Mouse (Mus musculus) urinary bladder, postnatal 4 days (tissue): Measurements from ENCODE around the gene Ntrk3.

Experiments
- DNase-seq, 2 experiments: peaks; one replicate each; pipeline ENCODE4 v3.0.0; 2021 to 2022; ENCODE audit warnings: low spot score in 2 of 2

The Ntrk3 gene

GRCm38 (mm10) chr7:78443373-78444036 lies 294.3 kb downstream of the Ntrk3 start:
- no peak for DNase-seq

DNA sequence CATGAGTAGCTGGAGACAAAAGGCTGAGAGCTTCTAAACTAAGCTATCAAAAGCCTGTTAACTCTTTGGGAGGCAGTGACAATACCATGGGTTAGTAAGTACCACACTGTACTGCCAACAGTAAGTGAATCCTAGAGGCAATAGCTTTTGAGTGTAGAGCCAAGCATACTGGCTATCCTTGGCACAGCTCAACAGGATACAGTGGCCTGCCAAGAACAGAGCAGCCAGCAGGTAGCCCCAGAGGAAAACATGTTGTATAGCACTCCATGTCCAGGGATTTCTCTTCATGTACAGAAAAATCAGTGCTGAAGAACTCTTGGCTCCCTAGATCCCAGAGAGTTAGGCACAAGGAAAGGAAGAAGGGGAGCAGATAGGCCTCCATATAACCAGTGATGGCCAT lies 296.1 kb downstream of the Ntrk3 start:
- no peak for DNase-seq

GRCm38 (mm10) chr7:78440896-78441295 lies 296.9 kb downstream of the Ntrk3 start:
- DNase-seq, result no peak

GRCm38 (mm10) chr7:78440476-78440875 lies 297.3 kb downstream of the Ntrk3 start:
- DNase-seq, result no peak

DNA sequence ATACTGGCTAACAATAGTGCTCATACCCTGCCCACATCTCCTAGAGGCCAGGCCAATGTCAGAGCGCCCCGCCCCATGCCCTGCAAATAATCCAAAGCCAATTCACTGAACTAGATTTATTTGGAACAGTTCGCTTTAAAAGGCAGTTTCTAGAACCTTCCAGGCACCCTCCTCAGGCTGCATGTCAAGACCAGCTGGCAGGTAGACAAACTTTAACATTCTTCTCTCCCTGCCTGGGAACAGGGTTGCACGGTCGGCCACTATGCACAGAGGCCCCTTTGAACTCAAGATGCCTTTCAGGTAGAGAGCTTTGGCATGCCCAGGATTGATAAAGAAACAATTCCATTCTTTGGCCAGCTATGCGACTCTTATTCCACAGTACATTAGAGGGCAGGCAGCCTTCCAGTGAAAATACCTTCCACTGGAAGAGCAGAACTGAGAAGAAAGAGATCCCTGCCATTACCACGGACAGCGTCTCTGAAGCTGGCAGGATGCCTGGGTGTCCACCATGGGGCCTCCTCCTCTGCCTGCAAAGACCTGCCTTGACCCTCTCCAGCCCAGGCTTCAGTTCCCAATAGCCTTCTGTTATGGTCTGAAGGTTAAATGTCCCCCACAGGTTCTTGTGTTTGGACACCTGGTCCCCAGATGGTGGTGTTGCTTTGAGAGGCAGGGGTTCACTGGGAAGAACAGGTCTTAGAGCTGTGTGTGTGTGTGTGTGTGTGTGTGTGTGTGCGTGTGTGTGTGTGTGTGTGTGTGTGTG lies 298.3 kb downstream of the Ntrk3 start:
- DNase-seq, result no peak

GRCm38 (mm10) chr7:78433617-78434144 lies 304.1 kb downstream of the Ntrk3 start:
- no peak for DNase-seq

GRCm38 (mm10) chr7:78431611-78432010 lies 306.2 kb downstream of the Ntrk3 start:
- no peak for DNase-seq

GRCm38 (mm10) chr7:78412172-78412571 lies 325.6 kb downstream of the Ntrk3 start:
- no peak for DNase-seq

DNA sequence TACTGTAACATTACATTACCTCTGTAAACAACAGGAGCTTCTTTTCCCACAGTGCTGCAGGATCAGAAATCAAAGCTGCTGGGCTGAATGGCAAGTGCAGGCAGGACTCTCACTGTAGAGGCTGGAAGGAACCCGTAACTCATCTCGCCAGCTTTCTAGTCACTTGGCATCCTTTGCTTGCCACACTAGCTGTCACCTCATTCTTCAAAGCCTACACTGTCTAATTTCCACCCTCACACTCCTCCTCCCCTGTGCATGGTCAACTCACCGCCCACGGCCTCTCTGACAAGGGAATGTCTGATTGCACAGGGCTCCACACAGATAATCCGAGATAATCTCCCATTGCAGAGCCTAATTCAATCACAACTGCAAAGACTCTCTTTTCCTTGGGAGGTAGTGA lies 327.8 kb downstream of the Ntrk3 start:
- DNase-seq, result no peak

DNA sequence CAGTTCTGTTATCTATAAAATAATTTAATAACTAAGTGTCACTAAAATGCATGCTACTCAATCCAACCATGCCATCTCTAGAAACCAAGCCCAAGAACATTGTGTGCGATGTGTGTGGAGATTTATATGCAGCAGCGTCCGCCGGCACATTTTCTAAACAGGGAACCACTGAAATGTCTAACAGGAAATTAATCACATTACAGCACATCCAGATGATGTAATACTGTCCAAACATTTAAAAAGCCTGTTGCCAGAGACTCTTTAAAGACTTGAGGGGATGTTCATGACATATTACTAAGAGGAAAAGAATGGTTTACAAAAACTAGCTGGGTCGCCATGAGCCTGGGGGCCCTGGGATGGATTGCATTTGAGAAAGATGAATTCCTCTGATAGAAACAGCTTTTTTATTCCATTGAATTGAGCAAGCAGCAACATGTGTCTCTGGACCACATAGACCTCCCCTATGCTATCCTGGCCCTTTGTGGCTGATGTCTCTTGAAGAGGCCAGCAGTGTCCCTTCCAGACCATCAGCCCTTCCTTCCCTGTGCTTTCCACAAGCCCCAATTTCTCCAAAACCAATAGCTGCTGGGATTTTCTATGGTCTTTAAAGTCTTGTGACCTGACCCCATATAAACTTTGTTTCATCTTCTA lies 331.0 kb downstream of the Ntrk3 start:
- no peak for DNase-seq

GRCm38 (mm10) chr7:78404481-78404880 lies 333.3 kb downstream of the Ntrk3 start:
- DNase-seq, result no peak

- DNase-seq, result no peak
Observed at GRCm38 (mm10) chr7:78402495-78402894, 335.3 kb downstream of the Ntrk3 start.

DNA sequence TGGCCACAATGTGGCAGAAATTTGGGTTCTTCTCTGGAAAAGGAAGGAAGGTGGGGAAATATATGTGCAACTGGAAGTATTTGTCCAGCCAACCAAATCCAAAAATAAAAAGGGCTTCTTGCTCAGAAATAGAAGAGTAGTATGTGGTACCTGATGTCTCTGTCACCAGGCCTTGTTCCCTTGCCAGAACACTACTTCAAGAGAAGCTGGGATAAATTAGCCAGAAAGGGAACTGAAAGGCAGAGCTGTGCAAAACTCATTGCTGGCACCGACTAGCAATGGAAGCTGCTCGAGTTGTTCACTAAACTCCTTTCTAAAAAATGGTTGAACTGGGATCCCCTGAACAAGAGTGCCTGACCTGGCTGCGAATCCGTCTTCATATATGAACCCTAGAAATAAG lies 337.6 kb downstream of the Ntrk3 start:
- DNase-seq, result no peak

GRCm38 (mm10) chr7:78398377-78398776 lies 339.4 kb downstream of the Ntrk3 start:
- DNase-seq, result no peak

DNA sequence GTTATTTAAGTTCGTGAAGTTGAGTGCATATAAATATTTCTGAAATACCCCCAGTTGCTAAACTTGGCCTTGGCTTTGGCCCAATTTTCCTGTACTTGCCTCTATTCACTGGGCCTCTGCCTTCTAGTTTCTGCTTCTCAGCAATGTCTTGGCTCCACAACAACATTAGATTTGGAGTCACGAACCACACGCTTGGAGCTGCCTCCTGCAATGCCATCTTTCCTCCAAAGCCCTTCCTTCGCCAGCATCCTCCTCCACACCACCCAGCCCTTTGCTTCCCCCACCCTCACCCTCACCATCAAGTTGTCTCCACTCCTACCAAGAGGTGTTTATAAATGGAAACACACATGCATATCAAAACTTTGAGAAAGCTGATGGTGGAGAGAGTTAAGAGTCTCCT lies 340.6 kb downstream of the Ntrk3 start:
- DNase-seq, result no peak

- no peak for DNase-seq
Observed at GRCm38 (mm10) chr7:78390019-78390418, 347.8 kb downstream of the Ntrk3 start.

- no peak for DNase-seq
Observed at GRCm38 (mm10) chr7:78388101-78388500, 349.7 kb downstream of the Ntrk3 start.

DNA sequence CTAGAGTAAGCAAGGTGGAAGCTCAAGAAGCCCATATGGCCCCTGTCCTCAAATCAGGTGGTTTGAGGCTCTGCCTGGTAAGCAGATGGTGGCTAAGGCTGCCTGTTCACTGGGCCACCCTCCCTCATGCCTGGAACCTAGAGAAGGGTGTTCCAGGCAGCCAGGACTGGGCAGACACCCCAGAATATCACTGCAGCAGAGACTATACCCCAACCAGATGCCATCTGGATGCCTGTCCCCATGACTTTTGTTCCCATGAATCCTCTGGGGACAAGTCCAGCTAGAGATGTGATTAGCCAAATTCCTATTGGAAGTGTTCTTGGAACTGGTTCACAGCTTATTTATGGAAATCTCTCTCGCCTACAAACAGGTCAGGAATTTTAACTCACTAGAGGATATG lies 351.8 kb downstream of the Ntrk3 start:
- DNase-seq, result no peak

GRCm38 (mm10) chr7:78384111-78384510 lies 353.7 kb downstream of the Ntrk3 start:
- no peak for DNase-seq

GRCm38 (mm10) chr7:78382126-78382525 lies 355.7 kb downstream of the Ntrk3 start:
- DNase-seq, result no peak

DNA sequence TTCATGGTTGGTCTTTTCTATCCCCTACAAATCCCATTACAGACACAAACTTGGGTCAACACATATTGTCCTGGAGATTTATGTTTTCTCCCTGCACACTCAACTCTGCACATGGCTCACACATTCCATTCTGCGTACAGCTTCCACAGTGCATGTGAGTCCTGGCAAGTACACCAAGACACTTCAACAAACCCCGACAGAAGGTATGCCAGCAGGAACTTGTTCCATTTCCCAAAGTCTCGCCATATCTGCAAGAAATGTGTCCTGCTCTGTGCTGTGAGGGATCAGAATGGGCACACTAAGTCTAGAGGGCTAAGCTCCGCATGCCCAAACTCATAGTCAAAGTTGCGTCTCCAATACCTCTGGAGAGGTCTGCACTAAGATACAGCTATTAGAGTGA lies 358.0 kb downstream of the Ntrk3 start:
- DNase-seq, result no peak

GRCm38 (mm10) chr7:78378306-78378705 lies 359.5 kb downstream of the Ntrk3 start:
- no peak for DNase-seq

- DNase-seq, result no peak
Observed at GRCm38 (mm10) chr7:78376875-78377274, 360.9 kb downstream of the Ntrk3 start.
